Mouse (Mus musculus): ENCODE results near the gene Klhdc9. TPM values are rescaled to one million over a fixed set of nuclear protein-coding genes. Genes with fewer than 3 reads are reported as not detected.
A peak's percentile ranks its signal among the peaks of the same experiment; 100 is the strongest.
"Not testable (repeated sequence)": the region's sequence is repeated elsewhere in the genome, so short reads cannot be mapped to it uniquely, and the experiment has no call there.

Klhdc9 gene
- polyA plus RNA-seq, 3 experiments from 2014 or later = 0.54 to 1.4 TPM; not detected in 1

DNA sequence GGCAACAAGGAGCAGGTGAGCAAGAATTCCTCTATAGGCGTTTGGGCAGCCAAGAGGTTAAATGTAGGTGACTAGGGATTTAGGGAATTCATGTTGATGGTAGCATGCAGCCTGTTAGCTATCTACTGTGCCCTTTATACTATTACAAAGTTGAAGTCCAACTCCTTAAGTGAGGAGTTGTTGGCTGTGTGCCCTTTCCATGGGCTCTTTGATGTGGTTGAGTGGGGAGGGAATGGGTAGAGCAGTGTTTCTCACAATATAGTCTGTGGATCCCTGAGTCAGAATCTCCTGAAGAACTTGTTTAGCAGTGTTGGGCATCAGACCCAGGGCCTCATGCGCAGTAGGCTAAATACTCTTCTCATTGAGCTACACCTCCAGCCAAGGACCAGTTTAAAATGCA is 3.8 kb downstream of the Klhdc9 start:
- ATAC-seq = no peak

DNA sequence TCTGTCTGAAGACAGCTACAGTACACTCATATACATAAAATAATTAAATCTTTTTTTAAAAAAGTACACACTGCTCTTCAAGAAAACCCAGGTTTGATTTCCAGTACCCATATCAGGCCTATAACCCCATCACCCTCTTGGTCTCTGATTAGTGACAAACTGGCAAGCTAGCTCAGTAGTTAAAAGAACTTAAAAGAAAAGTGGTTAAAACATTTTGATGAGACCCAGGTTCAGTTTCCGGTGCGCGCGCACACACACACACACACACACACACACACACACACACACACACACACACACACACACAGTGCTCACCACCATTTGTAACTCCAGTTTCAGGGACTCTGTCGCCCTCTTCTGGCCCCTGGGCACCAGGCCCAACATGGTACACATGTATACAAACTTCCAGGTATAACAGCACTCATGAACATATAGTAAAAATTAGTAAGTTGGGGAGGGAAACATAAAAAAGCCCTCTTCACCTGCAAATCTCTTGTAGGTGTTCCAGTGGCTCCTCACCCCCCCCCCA is 4.7 kb downstream of the Klhdc9 start:
- ATAC-seq = peak; percentile 53

DNA sequence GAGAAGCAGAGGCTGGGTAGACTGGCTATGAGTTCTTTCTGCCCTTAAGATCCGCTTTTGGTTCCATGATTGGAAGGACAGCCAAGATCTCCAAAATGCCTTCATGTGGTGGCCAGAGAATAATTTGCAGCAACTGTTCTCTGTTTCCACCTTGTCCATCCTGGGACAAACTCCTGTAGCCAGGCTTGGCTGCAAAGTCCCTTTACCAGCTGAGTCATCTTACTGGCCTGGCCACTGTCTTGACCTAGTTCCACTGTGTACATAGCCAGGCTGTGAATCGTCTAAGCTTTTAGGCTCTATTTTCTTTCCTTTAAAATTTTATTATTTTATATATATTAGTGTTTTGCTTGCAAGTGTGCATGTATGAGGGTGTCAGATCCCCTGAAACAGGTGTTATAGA is 11.4 kb downstream of the Klhdc9 start:
- ATAC-seq = no peak

DNA sequence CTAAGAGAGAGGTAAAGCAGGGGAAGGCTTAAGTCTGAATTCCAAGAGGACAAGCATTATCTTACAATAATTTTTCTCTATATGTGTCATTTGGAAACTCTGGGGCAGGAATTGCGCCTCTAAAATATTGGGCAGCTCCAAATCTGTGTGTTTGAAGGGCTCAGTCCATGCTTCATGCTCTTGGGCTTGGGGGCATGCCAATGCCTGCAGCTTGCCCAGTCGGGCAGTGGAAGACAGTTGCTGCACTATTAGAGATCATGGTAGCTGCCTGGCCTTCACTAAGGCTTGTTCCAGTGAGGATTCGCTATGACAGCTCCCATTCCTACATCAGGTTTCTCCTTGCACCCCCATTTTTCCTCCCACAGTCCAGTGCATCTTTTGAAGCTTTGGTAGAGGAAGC is 11.9 kb downstream of the Klhdc9 start:
- no peak for ATAC-seq

DNA sequence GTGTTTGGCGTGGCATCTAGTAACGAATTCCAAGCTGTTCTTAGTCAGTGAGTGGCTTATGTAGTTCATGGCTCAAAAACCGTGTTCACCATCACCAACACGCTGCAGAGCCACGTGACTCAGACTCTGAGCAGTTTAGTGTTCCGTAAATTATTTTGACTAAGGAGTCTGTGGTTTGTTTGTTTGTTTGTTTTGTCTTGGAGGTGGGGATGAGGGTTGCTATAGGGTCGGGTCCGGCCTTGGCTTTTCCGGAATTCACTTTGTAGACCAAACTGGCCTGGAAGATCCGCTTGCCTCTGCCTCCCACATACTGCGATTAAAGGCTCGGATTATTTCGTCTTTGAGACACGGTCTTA is 14.5 kb downstream of the Klhdc9 start:
- ATAC-seq = peak; percentile 30

DNA sequence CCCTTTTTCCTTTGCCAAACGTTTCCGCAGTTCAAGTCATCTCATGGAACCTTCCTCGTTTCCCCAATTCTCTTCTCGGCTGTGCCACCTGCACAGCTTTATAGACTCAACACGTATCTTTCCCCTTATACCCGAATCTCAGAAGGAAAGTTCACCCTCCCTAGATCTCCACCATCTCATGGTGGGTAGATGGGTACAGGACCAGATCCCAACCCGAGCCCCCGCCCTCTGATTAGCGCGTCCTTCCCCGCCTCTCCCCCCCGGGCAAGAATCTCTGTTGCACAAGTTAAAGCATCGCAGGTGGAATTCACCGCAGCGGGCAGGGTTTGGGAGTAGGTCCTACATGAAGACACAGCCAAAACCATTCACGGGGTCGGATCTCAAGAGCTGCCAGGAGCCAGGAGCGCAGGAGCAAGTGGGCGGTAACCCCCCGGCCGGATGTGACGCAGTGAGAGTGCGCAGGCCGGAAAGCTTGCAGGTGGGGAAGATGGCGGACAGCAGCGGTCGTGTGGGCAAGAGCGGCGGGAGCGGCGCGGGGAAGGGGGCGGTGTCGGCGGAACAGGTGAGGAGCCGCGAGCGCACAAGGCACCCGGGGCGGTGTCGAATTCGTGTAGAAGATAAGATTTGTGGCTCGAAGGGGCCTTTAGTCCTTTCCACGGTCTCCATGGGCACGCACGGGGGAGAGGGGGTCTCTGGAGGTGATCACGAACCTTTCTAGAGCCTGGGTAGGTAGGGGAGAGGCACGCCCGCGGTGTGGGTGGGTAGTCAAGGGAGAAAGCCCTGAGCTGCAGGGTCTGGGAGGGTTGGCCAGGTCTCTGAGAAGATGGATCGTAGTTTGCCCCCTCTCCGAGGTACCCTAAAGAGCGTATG is 15.1 kb downstream of the Klhdc9 start, which contains the start of the genes Nit1 and Pfdn2:
Gene Nit1 (minus strand): TSS at position 422 of the 870 bp plus-strand sequence.
Gene Pfdn2 (plus strand): TSS at position 446 of the 870 bp plus-strand sequence.
- ATAC-seq = peak; percentile 93

DNA sequence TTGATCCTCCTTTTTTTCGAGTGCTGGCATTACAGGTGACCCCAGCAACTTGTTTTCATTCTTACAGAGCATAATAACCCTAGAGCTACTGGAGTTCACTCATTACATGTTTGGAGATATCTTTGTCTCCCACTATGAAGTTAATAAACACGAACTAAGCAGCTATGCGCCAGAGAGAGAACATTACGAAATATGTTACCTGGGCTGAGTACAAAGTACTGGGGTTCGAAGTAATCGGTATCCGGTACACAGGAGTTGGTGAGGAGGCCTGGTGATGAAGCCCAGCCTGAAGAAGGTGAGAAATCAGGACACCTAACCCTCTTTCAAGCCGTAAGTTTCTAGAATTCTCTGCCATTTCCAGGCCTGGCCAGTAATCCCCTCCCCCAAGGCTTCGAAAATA is 15.9 kb downstream of the Klhdc9 start:
- ATAC-seq = no peak

DNA sequence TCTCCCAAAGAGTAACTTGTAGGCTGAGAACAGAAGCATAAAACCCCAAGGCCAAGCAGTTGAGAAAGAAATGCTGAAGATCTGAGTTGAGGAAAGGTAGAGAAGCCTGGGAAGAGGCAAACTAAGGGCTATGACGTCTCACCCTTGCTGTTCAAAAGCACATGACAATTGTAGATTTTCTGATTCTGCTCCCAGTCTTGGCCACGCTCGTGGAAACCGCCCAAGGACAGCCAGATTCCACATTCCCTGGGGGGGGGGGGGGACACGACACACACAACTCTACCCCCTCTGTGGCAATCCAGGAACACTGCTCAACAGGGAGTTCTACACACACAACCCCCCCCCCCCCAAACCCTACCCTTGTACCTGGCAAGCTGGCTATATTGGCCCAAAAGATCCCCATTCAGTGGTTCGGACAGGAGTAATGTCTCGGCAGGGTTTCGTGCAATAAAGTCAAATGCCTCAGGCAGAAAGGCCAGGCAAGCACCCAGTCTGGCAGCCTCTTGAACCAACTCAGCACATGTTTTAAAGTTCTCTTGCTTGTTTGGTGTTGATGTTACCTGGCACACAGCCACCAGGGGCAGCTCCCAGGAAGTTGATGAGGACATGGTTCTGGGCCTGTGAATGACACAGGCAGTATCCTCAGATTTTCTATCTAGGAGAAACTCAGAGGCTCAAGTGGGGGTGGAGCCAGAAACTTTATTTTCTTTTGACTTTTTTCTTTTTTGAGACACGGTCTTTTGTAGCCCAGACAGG is 16.5 kb downstream of the Klhdc9 start:
- no peak for ATAC-seq

DNA sequence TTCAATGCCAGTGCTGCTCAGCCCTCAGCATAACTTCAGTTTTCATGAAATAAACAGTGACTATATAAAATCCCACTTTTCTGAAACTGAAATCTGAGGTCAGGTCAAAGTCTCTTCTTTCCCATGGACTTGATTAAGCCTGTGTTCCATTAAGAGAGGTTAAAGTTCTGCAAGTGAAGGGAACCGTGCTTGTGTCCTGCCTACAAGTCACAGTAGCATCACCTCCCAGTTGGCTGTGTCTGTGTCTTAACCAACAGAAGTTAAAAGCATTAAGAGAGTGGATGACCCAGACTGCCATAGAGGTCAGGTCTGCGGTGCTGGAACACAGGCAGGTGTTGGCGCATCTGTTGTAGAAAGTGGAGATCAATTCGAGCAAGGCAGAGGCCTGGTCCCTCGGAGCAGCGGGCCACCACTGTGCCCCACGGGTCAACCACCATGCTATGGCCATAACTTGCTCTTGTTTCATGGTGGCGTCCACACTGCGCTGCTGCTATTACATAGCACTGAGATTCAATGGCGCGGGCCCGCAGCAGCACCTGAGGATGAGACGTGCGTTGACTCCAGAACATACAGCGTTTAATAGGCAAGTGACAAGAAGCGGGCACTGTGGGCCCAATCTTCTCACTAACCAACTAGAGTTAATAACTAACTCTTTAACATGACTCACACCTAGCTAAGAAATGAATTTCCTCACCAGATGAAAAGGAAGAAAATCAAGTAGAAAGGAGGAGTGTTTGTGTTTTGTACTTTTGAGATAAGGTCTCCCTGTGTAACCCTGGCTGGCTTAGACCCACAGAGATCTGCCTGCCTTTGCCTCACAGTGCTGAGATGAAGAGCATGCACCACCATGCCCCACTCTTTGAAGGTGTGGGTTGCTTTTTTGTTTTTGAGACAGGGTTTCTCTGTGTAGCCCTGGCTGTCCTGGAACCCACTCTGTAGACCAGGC is 18.1 kb downstream of the Klhdc9 start:
- ATAC-seq = no peak

DNA sequence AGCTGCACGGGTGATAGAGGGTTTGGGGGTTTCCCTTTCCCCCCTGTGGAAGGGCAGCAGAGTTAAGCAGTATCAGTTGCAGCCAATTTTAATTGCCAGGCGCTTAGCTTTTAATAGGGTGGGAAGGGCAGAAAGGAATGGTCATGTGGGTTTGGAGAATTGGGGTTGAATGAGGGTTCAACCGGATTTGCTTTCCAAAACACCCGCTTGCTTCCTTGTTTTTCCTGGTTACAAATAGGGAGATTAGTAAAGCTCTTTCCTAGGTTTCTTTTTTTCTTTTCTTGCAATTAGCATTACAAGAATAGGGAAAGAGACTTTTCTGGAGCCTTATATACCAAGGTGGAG is 30.4 kb downstream of the Klhdc9 start:
- ATAC-seq = no peak

DNA sequence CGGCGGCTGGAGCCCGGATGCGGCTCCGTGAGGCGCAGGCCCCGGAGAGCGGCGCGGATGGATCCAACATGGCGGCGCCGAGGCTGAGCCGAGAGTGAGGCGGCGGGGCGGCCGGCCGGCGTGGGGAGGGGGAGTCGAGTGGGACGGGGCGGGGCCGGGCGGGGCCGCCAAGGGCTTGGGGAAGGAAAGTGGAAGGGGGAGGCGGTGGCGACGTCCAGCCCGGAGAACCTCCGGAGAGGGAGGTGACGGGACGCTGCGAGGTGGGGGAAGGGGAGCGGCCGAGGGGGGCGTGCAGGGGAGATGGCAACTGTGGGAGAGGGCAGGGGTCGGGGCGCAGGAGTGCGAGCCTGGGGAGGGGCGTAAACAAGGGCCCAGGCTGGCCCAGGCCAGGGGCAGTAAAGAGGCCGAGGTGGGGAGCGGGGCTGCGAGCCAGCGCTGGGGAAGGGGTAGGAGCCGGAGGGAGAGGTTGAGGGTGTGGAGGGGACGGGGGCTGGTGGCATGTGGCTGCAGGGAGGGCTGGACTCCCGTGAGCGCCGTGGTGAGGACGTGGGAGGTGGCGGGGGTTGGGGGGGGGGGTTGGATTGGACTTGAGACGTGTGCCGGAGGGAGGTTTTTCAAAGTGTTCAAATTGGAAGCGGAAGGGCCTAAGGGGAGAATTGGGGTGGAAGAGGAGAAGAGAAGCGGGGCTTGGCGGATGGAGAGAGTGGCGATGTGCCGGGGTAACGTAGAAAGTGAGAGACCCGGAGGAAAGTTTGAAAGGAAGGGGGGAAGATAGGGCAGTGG is 31.0 kb downstream of the Klhdc9 start:
- no peak for ATAC-seq

DNA sequence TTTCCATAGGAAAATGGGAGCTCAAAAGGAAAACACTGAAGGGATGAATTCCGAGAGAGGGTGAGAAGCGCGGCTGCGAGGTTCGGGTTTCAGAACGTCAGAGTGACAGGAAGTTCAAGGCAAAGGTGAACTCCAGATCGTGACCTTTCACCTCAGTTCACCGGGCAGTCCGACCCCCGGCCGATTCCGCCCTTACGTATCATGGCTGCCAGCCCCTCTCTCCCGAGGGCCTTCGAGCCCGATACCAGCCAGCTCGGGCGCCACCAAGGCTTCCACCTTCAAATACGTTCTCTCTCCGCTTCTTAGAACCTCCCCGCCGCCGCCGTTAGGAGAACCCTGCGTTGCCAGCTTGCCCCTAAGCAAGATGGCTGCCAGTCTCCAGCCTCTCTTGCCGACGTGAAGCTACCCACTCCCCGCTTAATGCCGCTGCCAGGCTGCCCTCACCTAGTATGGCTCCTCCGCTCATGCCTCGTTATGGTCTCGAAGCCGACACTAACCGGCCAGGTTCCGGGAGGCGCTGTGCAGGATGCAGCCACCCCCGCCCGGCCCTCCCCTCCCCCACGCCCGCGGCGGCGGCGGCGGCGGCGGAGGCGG is 31.7 kb downstream of the Klhdc9 start, which contains the start of gene Dedd:
Gene Dedd (plus strand): TSS at position 307 of the 594 bp plus-strand sequence.
- peak; percentile 91 for ATAC-seq

DNA sequence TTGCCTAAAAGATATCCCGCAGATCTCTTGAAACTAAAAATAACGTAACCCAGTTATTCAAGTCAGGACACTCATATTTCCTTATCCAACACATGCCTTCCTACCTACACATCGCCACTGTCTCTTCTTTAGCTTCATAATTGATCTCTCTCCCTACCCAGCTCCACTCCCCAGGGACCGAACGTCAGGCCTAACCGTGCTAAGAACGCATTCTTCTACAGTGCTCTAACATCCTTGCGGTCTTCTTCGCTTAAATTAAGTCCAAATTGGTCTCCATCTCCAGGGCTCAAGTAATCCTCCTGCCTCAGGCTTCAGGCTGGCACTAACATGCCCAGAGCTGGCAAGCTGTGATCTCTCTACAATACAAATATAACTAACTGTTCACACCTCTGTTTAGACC is 32.4 kb downstream of the Klhdc9 start:
- no peak for ATAC-seq

DNA sequence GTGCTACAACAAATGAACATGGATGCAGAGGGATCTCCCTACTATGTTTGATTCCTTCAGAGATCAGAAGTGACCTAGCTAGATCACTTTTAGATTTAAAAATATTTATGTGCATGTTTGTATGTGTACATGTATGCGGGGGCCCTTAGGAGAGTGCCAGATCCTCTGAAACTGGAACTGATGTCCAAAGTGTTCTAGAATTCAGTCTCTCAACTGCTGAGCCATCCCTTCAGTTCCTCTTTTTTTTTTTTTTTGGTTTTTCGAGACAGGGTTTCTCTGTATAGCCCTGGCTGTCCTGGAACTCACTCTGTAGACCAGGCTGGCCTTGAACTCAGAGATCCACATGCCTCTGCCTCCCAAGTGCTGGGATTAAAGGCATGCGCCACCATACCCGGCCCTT is 34.0 kb downstream of the Klhdc9 start:
- ATAC-seq = not testable (repeated sequence)

DNA sequence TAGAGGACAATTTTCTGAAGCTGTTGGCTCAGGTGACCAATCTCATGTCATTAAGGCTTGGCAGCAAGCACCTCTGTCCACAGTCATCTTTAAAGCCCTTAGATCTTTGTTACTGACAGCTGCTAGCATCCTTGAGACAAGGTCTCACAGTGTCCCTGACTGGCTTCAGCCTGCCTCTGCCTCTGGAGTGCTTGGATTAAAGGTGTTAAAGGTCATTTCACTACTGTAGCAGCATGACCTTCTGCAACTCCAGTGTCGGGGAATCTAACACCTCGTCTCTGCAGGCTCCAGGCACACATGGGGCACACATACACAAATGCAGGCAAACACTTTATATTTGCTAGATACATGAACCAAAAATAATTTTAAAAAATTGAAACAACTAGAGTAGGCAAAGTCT is 35.0 kb downstream of the Klhdc9 start:
- ATAC-seq = no peak

DNA sequence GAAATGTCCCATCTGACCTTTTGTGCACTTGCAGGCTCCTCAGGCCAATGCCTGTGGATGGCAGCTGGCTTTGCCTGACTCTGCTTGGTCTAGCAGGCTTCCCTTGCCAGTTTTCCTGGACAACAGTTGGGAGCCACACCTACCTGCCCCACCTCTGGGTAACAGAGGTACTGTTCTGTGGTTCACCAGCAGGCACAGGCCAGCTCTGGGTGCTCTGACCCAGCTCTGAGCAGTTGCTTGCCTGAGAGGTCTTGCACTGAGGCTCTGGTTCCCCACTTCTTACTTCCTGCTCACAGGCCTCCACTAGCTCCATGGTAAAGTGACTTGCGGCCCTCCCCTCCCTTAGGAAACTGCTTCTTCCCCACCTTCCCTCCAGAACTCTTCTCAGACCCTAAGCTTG is 38.6 kb downstream of the Klhdc9 start:
- no peak for ATAC-seq

DNA sequence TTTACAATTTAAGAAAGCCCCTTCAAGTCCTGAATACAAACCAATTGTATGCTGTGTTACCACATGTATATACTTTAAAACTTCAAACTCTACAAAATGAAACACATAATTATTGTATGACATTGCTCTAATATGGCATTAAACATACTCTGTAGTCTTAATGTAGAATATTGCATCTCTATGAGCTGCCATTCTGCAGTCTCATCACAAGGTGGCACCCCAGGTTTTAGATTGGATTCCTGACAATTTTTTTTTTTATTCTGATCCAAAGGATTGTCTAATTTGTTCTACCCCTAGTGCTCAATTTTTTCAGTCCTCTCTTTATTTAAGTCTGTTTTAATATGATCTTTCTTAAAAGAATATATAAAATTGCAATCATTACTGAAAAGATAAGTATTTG is 39.2 kb downstream of the Klhdc9 start:
- peak; percentile 77 for ATAC-seq

DNA sequence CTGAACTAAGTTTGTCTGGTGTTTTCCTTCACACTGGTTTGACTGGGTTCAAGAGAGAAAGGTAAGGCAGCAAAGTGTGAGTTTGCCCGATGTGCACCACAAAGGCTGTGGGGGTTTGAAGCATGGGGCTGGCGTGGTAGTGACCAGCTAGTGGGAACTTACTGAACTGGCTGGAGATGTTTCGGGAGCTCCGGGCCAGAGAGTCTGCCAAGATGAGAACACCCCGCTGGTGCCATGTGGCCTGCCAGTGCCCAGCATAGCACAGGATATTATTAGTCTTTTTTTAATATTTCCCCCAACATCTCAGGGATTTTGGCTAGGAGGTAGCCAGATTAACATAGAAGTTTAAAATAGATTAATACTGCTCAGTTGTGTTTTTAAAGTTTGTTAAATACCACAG is 40.4 kb downstream of the Klhdc9 start:
- no peak for ATAC-seq

DNA sequence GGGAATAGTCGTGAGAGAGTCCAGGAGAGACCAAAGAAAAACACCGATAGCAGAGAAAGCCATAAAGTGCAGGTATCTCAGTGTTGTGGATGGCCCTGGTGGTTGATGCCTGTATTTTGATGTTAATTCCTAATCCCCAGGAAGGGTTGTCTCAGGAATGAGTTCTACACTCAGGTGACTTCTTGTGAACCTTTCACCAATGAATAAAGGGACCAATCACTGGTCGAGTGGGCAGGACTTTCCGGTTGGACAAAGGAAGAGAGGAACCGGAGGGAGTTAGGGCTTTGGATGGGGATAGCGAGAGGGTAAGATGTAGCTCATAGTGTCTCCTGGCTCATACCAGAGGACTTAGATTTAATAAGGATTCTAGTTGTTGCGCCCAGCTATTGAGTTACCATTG is 40.9 kb downstream of the Klhdc9 start:
- ATAC-seq = no peak

DNA sequence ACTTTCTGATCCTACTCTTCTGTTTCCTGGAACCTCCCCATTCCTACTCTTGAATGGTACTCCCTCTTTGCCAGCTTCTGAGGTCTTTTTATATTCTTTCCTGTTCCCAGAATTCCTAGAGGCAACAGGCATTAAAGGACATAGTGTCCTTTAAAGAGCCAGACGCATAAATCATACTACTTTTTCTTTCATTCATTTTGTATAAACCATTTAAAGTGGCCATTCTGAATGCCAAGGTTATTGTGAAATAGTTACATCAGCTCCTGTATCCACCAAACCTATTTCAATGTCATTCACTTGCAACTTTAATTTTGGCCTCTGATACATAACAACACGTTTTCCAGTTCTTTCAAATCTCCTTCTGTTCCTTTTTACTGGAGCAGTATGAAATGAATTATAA is 51.3 kb downstream of the Klhdc9 start:
- no peak for ATAC-seq
